Mouse (Mus musculus) forebrain, embryonic 11.5 days (tissue): Measurements from ENCODE around the gene Olfr73. TPM values are rescaled to one million over a fixed set of nuclear protein-coding genes. Genes with fewer than 3 reads are reported as not detected.

Experiments used
- polyA plus RNA-seq: library from polyadenylated mRNA; unstranded; fragments of >200 nt; fragmentation: Nextera tagmentation; extraction: Ambion mirVana; gene quantifications from 2 replicates; pipeline ENCODE4 v1.2.1, GENCODE M21; 2014

The Olfr73 gene
- polyA plus RNA-seq, 1 experiment from 2014 or later: not detected

Other genes starting within 250 kb of the Olfr73 start
- gene Olfr1143, start 237.1 kb downstream of the Olfr73 start, polyA plus RNA-seq: not detected in 2 replicates
- gene Olfr1145, start 227.9 kb downstream of the Olfr73 start, polyA plus RNA-seq: not detected in 2 replicates
- not detected in 2 replicates for gene Olfr1148, start 207.2 kb downstream of the Olfr73 start, polyA plus RNA-seq
- not detected in 2 replicates for gene Olfr1150-ps1, start 193.7 kb downstream of the Olfr73 start, polyA plus RNA-seq
- gene Olfr1151, start 181.8 kb downstream of the Olfr73 start, polyA plus RNA-seq: not detected in 2 replicates
- 0.03 TPM in 1 of 2 replicates, not detected in the other for gene Olfr1152, start 171.2 kb downstream of the Olfr73 start, polyA plus RNA-seq
- gene Olfr1153, start 142.7 kb downstream of the Olfr73 start, polyA plus RNA-seq: not detected in 2 replicates
- not detected in 2 replicates for gene Olfr1154, start 132.5 kb downstream of the Olfr73 start, polyA plus RNA-seq
- not detected in 2 replicates for gene Olfr1155, start 92.6 kb downstream of the Olfr73 start, polyA plus RNA-seq
- not detected in 2 replicates for gene Olfr1156, start 84.6 kb downstream of the Olfr73 start, polyA plus RNA-seq
- not detected in 2 replicates for gene Olfr1157, start 69.4 kb downstream of the Olfr73 start, polyA plus RNA-seq
- not detected in 2 replicates for gene Olfr74, start 63.0 kb downstream of the Olfr73 start, polyA plus RNA-seq
- not detected in 2 replicates for gene Olfr1158, start 47.6 kb downstream of the Olfr73 start, polyA plus RNA-seq
- not detected in 2 replicates for gene Olfr1160, start 29.4 kb downstream of the Olfr73 start, polyA plus RNA-seq
- gene Olfr1161, start 14.9 kb downstream of the Olfr73 start, polyA plus RNA-seq: not detected in 2 replicates
- not detected in 2 replicates for gene Olfr1162, start 13.4 kb upstream of the Olfr73 start, polyA plus RNA-seq
- not detected in 2 replicates for gene Olfr1163, start 34.1 kb upstream of the Olfr73 start, polyA plus RNA-seq
- not detected in 2 replicates for gene Olfr1164, start 56.3 kb upstream of the Olfr73 start, polyA plus RNA-seq
- gene Olfr1166, start 90.6 kb upstream of the Olfr73 start, polyA plus RNA-seq: not detected in 2 replicates
- gene Olfr1167, start 117.5 kb upstream of the Olfr73 start, polyA plus RNA-seq: not detected in 2 replicates
- not detected in 2 replicates for gene Olfr1168, start 144.2 kb upstream of the Olfr73 start, polyA plus RNA-seq
- not detected in 2 replicates for gene Olfr1170, start 190.6 kb upstream of the Olfr73 start, polyA plus RNA-seq
- not detected in 2 replicates for gene Olfr1173, start 242.2 kb upstream of the Olfr73 start, polyA plus RNA-seq